Mouse (Mus musculus) spleen, postnatal 14 days (tissue): ENCODE results near the gene Ube4a.
"Not testable (repeated sequence)": the region's sequence is repeated elsewhere in the genome, so short reads cannot be mapped to it uniquely, and the experiment has no call there.

Experiments used
- DNase-seq, 2 experiments: peaks; one replicate each; pipeline ENCODE4 v3.0.0; 2021 to 2022; ENCODE audit warnings: low spot score in 2 of 2

The Ube4a gene

DNA sequence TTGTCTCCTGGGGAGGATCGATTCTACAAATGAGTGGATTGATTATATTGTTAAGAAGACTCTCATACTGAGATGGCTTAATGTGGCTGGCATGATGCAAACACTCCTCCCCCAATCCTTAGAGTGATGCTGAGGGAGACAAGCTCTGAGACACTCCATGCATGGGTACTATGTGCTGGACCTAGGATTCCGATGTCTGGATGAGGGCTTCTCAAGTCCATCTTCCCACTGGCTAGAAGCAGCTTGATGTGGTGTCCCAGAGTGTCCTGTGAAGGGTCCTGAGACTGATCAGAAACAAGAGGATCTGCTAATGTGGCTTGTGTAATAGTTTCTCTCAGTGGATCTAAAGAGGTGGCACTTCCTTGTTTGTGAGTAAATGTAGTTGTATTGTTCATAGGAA lies 15.7 kb upstream of the Ube4a start:
- DNase-seq = no peak

DNA sequence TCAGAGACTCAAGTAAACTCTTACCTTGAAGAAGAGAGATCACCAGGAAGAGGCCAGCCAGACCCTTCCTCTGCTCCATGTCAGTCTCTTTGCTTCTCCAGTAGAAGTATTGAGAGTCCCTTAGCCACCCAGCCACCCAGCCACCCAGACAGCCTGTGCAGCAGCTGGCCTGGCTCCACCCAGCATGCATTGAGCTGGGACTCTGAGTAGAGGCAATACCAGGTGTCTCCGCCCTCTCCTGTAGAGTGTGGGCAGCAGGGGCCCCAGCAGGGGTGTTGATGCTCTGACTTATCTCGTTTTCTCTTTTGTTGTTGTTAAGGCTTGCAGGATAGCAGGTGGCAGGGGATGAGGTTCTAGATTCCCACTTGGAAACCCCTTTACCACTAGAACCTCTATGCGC lies 14.8 kb upstream of the Ube4a start, which contains the start of gene Cd3g:
TSS of gene Cd3g (minus strand) at position 190 of the 400 bp plus-strand sequence.
- peak in 1 of 2 experiments; percentile 24 for DNase-seq

DNA sequence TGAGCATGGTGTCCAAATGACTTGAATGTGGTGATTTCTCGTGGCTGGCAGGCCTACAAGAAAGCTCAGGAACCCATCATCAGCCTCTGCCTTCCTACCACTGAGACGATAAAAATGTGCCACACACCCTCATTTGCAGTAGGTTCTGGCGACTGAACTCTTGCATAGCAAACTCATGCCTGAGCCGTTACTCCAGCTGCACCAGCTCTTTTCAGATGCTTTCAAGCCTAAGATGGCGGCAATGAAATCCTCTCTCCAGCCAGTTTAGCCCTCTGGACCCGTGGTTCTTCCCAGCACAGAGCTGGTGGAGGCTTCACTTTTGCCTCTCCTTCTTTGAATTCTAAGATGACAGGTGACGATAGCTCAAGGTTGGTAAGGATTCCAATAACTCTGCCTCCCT lies 14.4 kb upstream of the Ube4a start:
- no peak for DNase-seq

DNA sequence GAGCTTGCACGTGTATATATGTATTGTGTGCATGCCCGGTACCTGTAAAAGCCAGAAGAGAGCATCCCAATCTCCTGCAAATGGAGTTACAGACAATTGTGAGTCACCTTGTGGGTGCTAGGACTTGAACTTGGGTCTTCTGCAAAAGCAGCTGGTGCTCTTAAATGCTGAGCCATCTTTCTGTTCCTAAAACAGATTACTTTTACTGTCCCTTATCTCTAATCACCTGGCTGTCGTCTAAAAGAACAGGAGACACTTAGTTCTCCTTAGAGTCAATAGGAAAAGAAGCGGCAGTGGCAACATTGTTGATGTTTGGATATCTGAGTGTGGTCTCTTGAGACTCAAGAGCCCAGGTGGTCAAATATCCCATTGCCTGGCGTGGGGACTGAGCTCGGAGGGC lies 12.4 kb upstream of the Ube4a start:
- no peak for DNase-seq

DNA sequence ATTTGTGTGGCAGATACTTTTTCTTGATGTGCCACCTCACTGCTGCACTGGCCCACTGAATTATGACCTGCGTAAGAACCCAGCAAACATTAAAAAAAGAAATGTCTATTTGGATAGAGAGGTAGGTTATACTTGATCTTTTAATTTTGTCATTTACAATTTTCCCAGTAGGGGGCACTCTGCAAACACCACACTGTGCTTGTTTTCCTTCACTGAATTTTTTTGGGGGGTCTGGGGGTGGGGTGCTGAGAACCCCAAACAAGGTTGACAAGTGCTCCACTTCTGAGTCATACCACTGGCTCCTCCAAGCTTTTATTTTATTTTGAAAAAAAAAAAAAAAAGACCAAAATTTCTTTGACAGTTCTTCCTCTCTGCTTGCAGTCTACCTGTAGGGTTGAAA lies 4.0 kb upstream of the Ube4a start:
- no peak for DNase-seq

DNA sequence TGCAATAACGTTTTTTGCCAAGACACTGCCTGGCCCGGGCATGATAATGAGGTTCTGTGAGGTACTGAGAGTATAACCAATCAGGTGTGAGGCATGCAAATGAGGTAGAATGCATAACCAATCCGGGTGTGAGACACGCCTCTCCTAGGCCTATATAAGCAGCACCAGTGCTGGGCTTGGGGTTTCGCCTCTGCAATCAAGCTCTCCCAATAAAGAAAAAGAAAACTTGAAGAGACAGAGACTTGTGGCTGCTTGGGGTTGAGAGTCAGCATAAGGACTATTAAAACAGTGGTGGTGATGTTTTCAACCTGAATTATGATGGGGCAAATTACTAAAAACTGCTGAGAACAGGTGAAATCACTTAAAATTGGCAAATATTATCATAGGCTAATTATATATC lies 2.4 kb upstream of the Ube4a start:
- not testable (repeated sequence) for DNase-seq

DNA sequence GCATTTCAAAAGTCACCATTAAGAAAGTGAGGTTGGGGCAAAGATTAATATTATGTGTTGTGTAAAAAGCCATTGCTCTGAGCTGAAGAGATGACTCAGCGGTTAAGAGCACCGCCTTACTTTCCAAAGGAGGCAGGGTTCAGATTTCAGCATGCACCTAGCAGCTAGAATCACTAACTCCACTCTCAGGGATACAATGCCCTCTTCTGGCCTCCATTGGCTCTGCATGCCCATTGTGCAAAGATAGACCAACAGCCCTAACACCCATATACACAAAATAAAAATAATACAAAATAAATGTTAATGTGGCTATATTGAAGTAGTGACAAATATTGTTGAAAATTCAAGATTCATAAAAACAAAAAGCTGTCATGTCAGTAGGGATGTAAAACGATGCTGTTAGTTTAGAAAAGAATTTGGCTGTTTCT lies 1.4 kb upstream of the Ube4a start:
- DNase-seq = peak; percentile 57 to 77

DNA sequence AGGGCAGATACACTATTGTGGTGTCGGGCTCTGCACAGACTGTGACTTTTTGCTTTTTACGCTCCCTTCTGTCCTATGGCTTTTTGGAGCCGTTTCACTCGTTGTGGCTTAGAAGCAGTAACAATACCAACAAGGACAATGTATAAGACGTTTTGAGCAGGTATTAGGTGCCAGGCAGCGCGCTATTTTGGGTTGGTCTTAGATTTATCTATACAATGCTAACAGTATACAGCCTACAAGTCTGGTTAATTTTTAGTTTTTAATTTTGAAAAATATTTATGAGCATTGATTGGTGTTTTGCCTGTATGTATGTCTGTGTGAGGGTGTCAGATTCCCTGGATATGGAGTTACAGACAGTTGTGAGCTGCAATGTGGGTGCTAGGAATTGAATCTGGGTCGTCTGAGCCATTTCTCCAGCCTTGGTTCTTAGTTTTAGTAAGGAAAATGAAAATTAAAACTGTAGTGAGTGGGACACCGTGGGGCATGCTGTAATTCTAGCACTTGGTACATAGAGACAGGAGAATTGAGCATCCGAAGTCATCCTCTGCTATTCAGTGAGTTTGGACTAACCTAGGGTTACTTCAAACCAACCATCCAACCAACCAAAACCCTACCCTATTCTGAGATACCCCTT lies 550 bp upstream of the Ube4a start:
- no peak for DNase-seq

DNA sequence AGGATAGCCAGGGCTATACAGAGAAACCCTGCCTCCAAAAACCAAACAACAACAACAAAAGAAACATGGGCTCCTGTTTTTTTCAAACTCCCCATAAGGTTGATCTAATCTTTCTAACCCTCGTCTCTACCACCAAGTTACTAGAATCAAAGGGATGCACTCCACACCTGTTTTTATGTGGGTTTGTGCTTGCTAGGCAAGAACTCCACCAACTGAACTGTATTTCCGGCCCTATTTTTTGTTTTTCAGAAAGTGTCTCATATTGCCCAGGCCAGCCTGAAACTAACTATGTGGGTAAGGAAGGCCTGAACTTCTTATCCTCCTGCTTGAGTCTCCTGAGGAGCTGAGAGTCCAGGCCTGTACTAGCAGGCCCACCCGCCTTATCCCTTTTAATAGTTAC lies 11.0 kb downstream of the Ube4a start:
- no peak for DNase-seq

DNA sequence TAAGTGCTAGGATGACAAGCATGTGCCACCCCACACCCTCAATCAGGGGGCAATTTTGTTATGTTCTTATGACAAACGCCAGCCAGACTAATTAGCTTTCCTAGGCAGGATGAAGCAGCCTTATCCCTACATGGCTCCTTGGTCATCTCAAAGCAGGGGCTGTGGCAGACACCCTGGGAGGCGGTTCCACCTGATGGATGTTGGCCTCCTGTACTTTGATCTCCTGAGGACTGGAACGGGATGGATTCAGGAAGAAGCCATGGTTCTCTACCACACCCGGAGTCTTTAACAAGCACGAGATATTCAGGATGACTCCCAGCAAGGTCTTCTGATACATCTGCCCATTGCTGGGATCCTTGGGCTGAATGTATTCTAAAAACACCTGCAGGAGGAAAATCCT lies 17.6 kb downstream of the Ube4a start:
- DNase-seq = no peak

DNA sequence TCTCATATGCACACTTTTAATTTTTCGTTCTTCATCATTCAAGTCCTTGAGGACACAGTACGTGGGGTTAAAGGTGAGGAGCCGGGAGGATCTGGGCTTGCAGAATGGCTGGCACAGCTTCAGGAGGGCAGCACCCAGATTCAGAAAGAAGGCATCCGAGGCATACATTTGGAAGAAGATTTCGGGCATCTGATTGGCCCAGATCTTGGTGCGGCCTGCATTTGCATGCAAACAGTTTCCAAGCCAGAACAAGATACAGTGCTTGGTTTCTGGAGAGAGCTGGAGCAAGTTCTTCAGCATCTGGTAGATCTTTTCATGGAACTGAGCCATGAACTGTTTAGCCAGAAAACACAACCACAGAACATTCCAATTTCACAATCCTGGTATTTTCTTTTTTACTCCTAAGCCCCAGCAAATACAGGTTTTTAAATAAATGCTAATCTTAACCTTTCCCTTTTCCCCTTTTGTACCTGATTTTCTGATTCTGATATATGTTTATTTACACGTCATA lies 19.2 kb downstream of the Ube4a start:
- DNase-seq = no peak

DNA sequence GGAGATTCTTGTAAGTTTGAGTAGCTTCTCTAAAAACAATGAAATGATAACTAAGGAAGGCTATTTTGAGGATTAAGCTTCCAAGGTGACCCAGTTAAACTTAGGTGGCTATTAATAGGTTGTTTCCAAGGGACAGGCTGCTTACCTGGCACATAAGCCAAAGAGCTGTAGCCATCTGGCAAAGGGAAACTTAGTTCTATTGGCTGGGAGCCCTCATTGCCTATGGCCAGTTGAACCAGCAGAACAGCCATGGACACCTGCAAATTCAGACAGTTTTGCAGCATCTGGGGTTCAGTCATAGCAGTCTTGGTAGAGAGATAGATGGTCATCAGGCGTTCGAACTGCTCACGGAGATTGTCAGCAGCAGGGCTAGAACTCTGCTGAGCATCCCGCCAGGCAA lies 23.0 kb downstream of the Ube4a start:
- DNase-seq = no peak

DNA sequence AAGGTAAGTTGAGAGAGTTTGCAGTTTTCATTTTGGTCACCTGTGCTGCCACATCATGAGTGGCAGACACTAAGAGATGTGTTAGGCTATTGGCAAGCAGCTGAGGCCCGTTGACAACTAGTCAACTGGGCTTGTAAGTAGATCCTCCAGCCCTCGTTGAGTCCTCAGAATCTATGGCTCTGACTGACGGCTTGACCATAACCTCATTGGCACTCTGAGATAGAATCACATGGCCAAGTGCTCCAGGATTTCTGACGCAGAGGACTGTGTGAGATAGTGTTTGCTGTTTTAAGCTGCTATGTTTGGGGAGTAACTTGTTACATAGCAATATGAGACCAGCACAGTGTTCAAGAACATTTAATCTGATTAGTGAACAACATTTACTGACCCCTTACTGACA lies 23.6 kb downstream of the Ube4a start:
- no peak for DNase-seq

DNA sequence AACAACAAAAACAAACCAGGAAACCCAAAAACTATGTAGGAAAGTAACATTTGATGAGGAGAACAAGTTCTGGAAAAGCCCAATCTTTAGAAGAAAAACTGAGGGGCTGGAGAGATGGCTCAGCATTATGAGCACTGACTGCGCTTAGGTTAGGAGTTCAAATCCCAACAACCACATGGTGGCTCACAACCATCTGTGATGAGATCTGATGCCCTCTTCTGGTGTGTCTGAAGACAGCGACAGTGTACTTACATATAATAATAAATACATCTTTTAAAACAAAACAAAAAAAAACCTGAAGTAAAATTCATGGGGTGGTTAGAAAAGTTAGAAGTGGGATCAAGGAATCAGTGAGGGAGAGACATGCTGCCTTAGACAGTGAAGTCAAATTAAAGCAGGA lies 43.9 kb downstream of the Ube4a start:
- DNase-seq = no peak

DNA sequence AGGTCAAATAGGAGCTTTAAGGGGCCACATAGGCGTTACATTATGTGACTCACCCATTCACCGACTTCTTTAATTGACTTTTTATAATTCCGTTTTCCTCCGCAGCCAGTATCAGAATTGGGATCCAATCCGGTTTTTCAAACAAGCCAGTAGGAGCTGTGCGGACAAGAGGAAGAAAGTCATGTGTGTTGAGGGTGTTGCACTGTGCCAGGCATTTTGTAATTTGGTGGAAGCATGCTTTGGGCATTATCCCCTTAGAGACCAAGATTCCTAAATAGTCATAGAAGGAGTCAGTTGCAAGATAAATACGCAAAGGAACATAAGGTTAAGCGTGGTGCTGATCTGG lies 44.3 kb downstream of the Ube4a start:
- no peak for DNase-seq

DNA sequence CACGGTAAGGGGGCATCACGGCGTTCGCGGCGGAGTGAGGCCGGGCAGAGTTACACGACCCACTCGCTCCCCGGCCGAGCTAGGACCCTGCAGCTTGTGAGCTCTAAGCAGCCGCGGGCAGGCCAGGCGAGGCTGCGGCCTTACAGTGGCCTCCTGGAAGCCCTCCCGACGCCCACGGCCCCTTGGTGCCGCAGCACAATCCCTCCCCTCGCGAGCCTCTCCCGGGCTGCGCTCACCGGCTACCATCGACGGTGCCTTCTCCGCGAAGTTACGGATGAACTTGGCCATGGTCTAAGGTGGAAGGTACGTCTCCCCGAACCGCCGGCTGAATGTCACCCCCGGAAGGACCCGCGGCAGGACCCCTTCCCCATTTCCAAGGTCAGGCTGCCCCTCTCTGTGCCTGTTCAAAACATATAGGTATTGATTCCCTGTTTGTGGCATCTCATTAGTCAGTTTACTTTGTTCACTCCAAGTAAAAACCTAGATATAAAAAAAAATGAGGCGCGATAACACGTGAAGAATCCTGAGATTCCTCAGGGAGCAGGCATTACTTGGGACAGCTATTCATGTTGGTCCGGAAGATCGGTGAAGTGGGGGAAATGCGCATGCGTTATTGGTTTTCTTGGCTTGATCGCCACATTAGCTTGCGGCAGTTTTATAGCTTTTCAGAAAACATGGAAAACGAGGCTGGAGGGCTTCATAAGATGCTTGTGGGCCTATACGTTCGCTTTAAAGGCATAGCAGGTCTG lies 44.9 kb downstream of the Ube4a start, which contains the start of gene Atp5l:
TSS of gene Atp5l (minus strand) at position 369 of the 749 bp plus-strand sequence.
- DNase-seq = peak; percentile 58 to 73

DNA sequence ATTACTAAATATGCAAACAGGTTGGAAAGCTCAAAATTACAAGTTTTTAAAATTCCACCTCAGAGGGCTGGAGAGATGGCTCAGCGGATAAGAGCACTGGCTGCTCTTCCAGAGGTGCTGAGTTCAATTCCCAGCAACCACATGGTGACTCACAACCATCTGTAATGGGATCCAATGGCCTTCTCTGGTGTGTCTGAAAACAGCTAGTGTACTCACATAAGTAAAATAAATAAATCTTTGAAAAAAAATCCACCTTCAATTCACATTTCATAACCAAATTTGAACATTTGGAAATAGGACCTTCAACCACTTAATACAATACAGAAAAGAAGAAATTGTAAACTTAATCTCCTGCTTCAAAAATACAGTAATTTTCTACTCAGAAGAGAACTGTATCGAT lies 45.8 kb downstream of the Ube4a start:
- DNase-seq = no peak

DNA sequence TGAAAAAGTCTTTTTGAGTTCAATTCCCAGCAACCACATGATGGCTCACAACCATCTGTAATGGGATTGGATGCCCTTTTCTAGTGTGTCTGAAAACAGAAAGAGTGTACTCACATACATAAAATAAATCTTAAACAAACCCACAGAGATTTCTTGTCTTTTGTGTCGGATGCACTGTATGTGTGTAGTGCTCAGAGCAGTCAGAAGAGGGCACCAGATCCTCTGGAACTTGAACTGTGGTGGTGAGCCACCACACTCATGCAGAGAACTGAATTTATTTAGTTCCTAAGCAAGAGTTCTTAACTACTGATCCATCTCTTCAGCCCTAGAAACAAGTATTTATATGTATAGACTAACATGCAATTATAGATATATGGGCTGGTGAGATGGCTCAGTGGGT lies 49.2 kb downstream of the Ube4a start:
- peak; percentile 15 to 41 for DNase-seq

DNA sequence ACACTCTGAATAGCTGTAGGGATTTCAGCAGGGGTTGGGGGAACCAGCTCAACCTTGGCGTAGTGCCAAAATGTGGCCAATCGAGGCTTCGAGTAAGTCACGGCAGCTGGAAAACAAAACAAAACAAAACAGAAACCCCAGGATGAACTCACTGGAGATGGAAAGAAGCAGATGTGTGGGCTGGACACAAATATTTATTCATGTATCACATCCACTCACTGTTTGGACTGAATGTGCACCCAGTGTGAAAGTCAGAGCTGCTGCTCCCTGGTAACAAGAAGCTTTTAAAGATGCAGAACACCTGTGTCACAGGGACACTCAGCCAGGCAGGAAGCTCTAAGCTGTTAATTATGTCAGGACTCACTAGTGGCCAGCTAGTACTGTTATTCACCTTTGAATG lies 50.7 kb downstream of the Ube4a start:
- DNase-seq = no peak

DNA sequence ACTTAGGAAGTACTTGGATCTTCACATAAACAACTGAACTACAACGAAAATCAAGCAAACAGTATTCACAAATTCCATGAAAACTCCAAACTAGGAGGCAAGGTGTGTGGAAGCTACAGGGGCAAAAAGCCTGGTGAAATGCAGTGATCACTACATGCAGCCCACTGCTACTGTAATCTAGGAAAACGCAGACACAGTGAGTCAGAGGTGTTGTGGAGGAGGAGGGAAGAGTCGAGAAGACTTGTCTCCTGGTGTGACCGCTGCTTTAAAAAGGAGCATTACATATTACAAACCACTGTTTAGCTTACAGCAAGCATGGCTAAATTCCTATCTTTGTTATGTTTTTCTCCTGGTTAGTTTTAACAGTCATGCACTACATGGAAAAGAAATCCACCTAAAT lies 54.0 kb downstream of the Ube4a start:
- DNase-seq = no peak

DNA sequence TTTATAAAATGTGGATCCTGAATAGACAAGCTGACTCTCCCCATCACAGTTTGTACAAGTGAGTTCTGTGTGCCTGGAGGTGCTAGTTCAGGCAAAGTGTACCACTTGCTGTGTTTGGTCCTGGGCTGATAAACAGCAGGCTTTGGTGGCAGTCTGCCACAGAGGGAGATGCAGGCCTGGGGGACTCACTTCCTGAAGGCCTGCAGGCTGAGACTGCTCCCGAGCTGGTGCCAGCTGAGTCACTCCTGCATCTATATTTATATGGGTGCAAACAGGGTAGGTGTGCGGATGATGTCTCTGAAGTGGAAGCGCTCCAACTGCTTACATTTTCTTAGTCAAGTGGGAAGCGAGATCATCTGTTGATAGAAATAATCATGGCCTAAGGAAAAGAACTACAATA lies 59.8 kb downstream of the Ube4a start:
- no peak for DNase-seq

DNA sequence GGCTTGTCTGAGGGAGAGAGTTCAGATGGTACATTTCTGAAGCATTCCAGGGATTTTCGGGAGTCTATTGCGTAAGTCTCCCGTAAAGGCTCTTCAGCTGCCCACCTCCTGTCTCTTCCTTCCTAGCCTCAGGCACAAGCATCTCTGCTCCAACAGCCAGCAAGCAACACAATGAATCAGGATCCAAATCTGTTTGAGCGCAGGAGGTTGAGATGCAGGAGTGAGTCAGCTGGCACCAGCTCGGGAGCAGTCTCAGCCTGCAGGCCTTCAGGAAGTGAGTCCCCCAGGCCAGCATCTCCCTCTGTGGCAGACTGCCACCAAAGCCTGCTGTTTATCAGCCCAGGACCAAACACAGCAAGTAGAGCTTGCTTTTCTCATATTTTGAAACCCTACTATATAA lies 60.4 kb downstream of the Ube4a start:
- DNase-seq = peak in 1 of 2 experiments; percentile 7

DNA sequence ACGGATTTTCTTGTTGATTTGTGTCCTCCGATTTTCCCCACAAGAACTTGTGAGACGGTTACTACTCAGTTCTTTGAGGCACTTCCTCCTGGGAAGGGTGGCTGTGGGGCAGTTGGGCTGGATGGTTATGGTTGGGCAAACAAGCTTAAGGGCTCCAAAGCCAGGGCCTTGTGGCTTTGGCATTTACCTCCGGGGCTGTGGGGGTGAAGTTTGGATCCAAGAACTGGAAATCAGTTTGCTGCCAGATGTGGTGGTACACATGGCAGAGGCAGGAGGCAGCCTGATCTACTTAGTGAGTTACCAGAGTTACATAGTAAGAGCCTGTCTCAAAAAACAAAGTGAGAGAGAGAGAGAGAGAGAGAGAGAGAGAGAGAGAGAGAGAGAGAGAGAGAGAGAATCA lies 61.5 kb downstream of the Ube4a start:
- DNase-seq = no peak
